8 mouse cellular contexts compared by ENCODE assay signal in the genomic region with DNA sequence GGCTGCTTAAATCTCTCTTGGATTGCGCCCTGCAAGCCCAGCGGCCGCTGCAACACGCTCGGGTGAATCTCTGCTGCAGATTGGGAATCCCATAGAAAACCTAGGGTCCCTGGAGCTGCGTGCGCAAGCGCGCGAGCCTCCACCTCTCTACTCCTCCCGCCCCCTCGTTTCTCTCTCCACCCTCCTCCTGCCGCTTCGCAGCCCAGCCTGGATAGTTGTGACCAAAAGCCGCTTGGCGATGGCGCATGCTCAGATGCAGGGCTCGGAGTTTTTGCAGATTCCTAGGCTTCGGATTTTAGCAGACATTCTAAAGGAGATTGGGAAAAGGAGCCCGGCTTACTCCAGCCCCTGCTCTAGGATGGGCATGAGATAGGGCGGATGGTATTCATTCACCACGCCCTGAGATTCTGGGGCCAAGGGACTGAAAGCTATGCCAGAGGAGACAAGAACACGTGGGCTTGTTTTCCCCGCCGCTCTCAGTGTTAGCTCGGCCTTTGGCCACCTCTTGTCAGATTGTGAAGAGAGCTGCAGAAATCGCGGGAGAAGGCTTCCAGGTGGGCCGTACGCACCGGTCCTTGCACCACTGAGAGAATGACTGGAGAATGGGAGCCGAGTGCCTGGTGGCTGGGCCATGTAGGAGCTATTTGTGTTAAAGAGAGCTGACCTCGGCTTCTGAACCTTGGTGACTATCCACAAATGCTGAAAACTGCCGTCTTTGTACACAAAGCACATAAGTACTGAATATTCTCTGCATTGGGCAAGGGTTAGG. TPM values are rescaled to one million over a fixed set of nuclear protein-coding genes. Genes with fewer than 3 reads are reported as not detected.
DNase-seq lines count a peak whose midpoint lies in the region; ATAC-seq and TF ChIP-seq lines count a peak whose summit lies in the region.

Gene Vsnl1, minus strand, starts transcription at position 117 of the 769 bp plus-strand sequence.

- no peaks in the 10 kb centered on the region for H3K36me3 ChIP-seq in embryonic facial prominence, embryonic 10.5 days (replicated peaks)
- H3K36me3 ChIP-seq in kidney, adult 2 months (ENCODE audit: control insufficient read depth, insufficient read depth, low read length): no peaks in the 10 kb centered on the region
- H3K36me3 ChIP-seq in midbrain, embryonic 14.5 days (ENCODE audit: control insufficient read depth, insufficient read depth, low read length): no peaks in the 10 kb centered on the region
- H3K36me3 ChIP-seq in stomach, embryonic 16.5 days (ENCODE audit: control insufficient read depth, insufficient read depth, low read length): no peaks in the 10 kb centered on the region

- peak within 1 kb of the TSS; percentile 57 for H3K4me3 ChIP-seq in embryonic facial prominence, embryonic 10.5 days
- no peak within 1 kb of the TSS for H3K4me3 ChIP-seq in kidney, adult 2 months (ENCODE audit: insufficient read depth, low read depth, low read length)
- peak within 1 kb of the TSS; percentile 51 for H3K4me3 ChIP-seq in midbrain, embryonic 14.5 days (replicated peaks; ENCODE audit: low read depth, low read length)
- peak within 1 kb of the TSS; percentile 46 for H3K4me3 ChIP-seq in stomach, embryonic 16.5 days (replicated peaks; ENCODE audit: low read length)

- ATAC-seq in midbrain, embryonic 14.5 days (ENCODE audit: low FRiP score, low TSS enrichment): peak; percentile 93
- peak; percentile 88 for ATAC-seq in stomach, embryonic 16.5 days (ENCODE audit: insufficient read depth, low FRiP score)

- peak; percentile 84 for DNase-seq in adrenal gland, postnatal 10 days
- peak; percentile 91 for DNase-seq in embryonic facial prominence, embryonic 10.5 days (ENCODE audit: low spot score)
- peak; percentile 40 to 52 for DNase-seq in heart, adult 18-20 months
- peak; percentile 43 for DNase-seq in kidney, adult 2 months
- DNase-seq in left cerebral cortex, postnatal 4 days: peak; percentile 91
- peak; percentile 95 for DNase-seq in midbrain, embryonic 14.5 days
- no peak for DNase-seq in natural killer cell, adult 2 months (ENCODE audit: low spot score in 2 of 2)

- H3K4me2 ChIP-seq in midbrain, embryonic 14.5 days (ENCODE audit: low read length): peak within 1 kb of the TSS; percentile 85
- H3K4me2 ChIP-seq in stomach, embryonic 16.5 days (ENCODE audit: low read depth, low read length): peak within 1 kb of the TSS; percentile 71

- peak within 1 kb of the TSS; percentile 54 for H3K9ac ChIP-seq in midbrain, embryonic 14.5 days (replicated peaks; ENCODE audit: low read length)
- H3K9ac ChIP-seq in stomach, embryonic 16.5 days (ENCODE audit: low read length): peak within 1 kb of the TSS; percentile 60

- WGBS in embryonic facial prominence, embryonic 10.5 days: 5% methylated on average over 34 of the region's 34 CpGs
- 2% methylated on average over 34 of the region's 34 CpGs for WGBS in kidney, adult 2 months
- 4% methylated on average over 34 of the region's 34 CpGs for WGBS in midbrain, embryonic 14.5 days
- 3% methylated on average over 34 of the region's 34 CpGs for WGBS in stomach, embryonic 16.5 days

- no peaks in the 10 kb centered on the region for H3K9me3 ChIP-seq in embryonic facial prominence, embryonic 10.5 days
- H3K9me3 ChIP-seq in midbrain, embryonic 14.5 days (ENCODE audit: control insufficient read depth, low read length): no peaks in the 10 kb centered on the region
- H3K9me3 ChIP-seq in stomach, embryonic 16.5 days (replicated peaks; ENCODE audit: control insufficient read depth, low read length): no peaks in the 10 kb centered on the region

- H3K27ac ChIP-seq in embryonic facial prominence, embryonic 10.5 days (replicated peaks): peak within 1 kb of the TSS; percentile 75
- H3K27ac ChIP-seq in kidney, adult 2 months (ENCODE audit: insufficient read depth, low read depth, low read length): no peak within 1 kb of the TSS
- peak within 1 kb of the TSS; percentile 77 for H3K27ac ChIP-seq in midbrain, embryonic 14.5 days (replicated peaks; ENCODE audit: low read depth, low read length)
- no peak within 1 kb of the TSS for H3K27ac ChIP-seq in stomach, embryonic 16.5 days (ENCODE audit: low read length)

- TF ChIP-seq CTCF in kidney, adult 2 months (conservative IDR thresholded peaks at IDR 0.05; ENCODE audit: insufficient read depth, insufficient read length, low read depth, low read length): no peak

- peaks cover 46% of the 10 kb centered on the region for H3K27me3 ChIP-seq in embryonic facial prominence, embryonic 10.5 days (replicated peaks; ENCODE audit: low read depth, poor library complexity, severe bottlenecking)
- H3K27me3 ChIP-seq in kidney, adult 2 months (replicated peaks; ENCODE audit: control insufficient read depth, insufficient read depth, low read length): no peaks in the 10 kb centered on the region; the same call in 1 of the 2 replicates
- H3K27me3 ChIP-seq in midbrain, embryonic 14.5 days (ENCODE audit: control insufficient read depth, insufficient read depth, low read length): peaks cover 6% of the 10 kb centered on the region; the same call in 1 of the 2 replicates
- H3K27me3 ChIP-seq in stomach, embryonic 16.5 days (ENCODE audit: control insufficient read depth, insufficient read depth, low read length): peaks cover 17% of the 10 kb centered on the region

- TF ChIP-seq POLR2A in kidney, adult 2 months (IDR thresholded peaks at IDR 0.05; ENCODE audit: low read depth, low read length): no peak

- peaks cover 25% of the 10 kb centered on the region for H3K4me1 ChIP-seq in embryonic facial prominence, embryonic 10.5 days
- H3K4me1 ChIP-seq in kidney, adult 2 months (ENCODE audit: control insufficient read depth, insufficient read depth, low read length): no peaks in the 10 kb centered on the region
- peaks cover 13% of the 10 kb centered on the region; the same call in 1 of the 2 replicates for H3K4me1 ChIP-seq in midbrain, embryonic 14.5 days (ENCODE audit: control insufficient read depth, insufficient read depth, low read length)
- peaks cover 6% of the 10 kb centered on the region for H3K4me1 ChIP-seq in stomach, embryonic 16.5 days (ENCODE audit: control insufficient read depth, insufficient read depth, low read length)

- intact Hi-C loops in left cerebral cortex, postnatal 4 days (cut with DNase I): loop anchor here (10.0 kb wide), 2 partner anchors 92 to 708 kb away; no protein-coding TSS in a partner anchor

RNA-seq across cellular contexts. Expression of gene Vsnl1, which starts in this region (rescaled TPM):
- 10 to 100 TPM; 18.2 to 26.9 TPM for total RNA-seq in adrenal gland, postnatal 10 days (2021)
- polyA plus RNA-seq in embryonic facial prominence, embryonic 10.5 days (2016; fragmentation: Nextera tagmentation; extraction: Ambion mirVana): 0.54 and 0.70 TPM in 2 replicates
- under 1 TPM; 0.40 to 0.62 TPM for total RNA-seq in heart, adult 18-20 months (2021)
- polyA plus RNA-seq in kidney, adult 2 months (2012; rRNA removed): 0.08 TPM in 2 replicates
- 100 to 1,000 TPM; 184 to 192 TPM for total RNA-seq in left cerebral cortex, postnatal 4 days (2021)
- polyA plus RNA-seq in midbrain, embryonic 14.5 days (2014; fragmentation: Nextera tagmentation; extraction: Ambion mirVana): 55.8 and 61.9 TPM in 2 replicates
- polyA plus RNA-seq in stomach, embryonic 16.5 days (2015; fragmentation: Nextera tagmentation; extraction: Ambion mirVana): 1.0 and 2.2 TPM in 2 replicates

Comparison
In these comparisons a context has a peak if more than half of its experiments do, and no peak if none do; other contexts are left out.
1. RNA of gene Vsnl1 (total RNA-seq): 184 to 192 TPM in left cerebral cortex, postnatal 4 days and 18.2 to 26.9 TPM in adrenal gland, postnatal 10 days; 0.40 to 0.62 TPM in heart, adult 18-20 months; every median in the first group is over 10 times any median in the second.
2. RNA of gene Vsnl1 (total RNA-seq): 184 to 192 TPM in left cerebral cortex, postnatal 4 days; 18.2 to 26.9 TPM in adrenal gland, postnatal 10 days; every median in the first group is over 4 times any median in the second.
3. RNA of gene Vsnl1 (polyA plus RNA-seq): 55.8 to 61.9 TPM in midbrain, embryonic 14.5 days; 1.0 to 2.2 TPM in stomach, embryonic 16.5 days, 0.54 to 0.70 TPM in embryonic facial prominence, embryonic 10.5 days and 0.08 TPM in kidney, adult 2 months; every median in the first group is over 10 times any median in the second.
4. Peak in DNase-seq, H3K4me3 ChIP-seq and H3K27ac ChIP-seq in embryonic facial prominence, embryonic 10.5 days; RNA of the gene not detected or under 1 TPM.
5. Peak in DNase-seq in heart, adult 18-20 months; RNA of the gene not detected or under 1 TPM.
6. Peak in DNase-seq in kidney, adult 2 months; RNA of the gene not detected or under 1 TPM.
7. DNase-seq: peak in adrenal gland, postnatal 10 days (single experiment), left cerebral cortex, postnatal 4 days (single experiment) and midbrain, embryonic 14.5 days (single experiment); none in natural killer cell, adult 2 months (0 of 2).